Mouse (Mus musculus): ENCODE data around the gene M1ap.

- TF ChIP-seq SMC3 (IDR thresholded peaks at IDR 0.05; ENCODE audit: low read depth, low read length) = no peak
- no peak for TF ChIP-seq CTCF (IDR thresholded peaks at IDR 0.05 in 2 of 3, conservative IDR thresholded peaks at IDR 0.05 in 1 of 3; ENCODE audit: control insufficient read depth in 1 of 3, insufficient read depth in 1 of 3, low read depth in 2 of 3, low read length in 3 of 3, poor library complexity in 1 of 3, severe bottlenecking in 1 of 3)
- no peak for TF ChIP-seq ZC3H11A (IDR thresholded peaks at IDR 0.05; ENCODE audit: low read depth, low read length)
- TF ChIP-seq ZKSCAN1 (IDR thresholded peaks at IDR 0.05; ENCODE audit: low read depth, low read length) = no peak
- no peak for TF ChIP-seq GABPA (IDR thresholded peaks at IDR 0.05; ENCODE audit: low read depth, low read length)
- no peak for TF ChIP-seq POLR2AphosphoS5 (IDR thresholded peaks at IDR 0.05; ENCODE audit: borderline replicate concordance, low read depth, low read length)
- TF ChIP-seq MEF2A (IDR thresholded peaks at IDR 0.05; ENCODE audit: extremely low read depth, insufficient replicate concordance, low read depth, low read length, poor library complexity, severe bottlenecking) = no peak
- no peak for TF ChIP-seq USF1 (IDR thresholded peaks at IDR 0.05; ENCODE audit: low read depth, low read length)
- peak in 1 of 2 experiments; percentile 25; a peak in 1 of 4 replicates for TF ChIP-seq POLR2A (IDR thresholded peaks at IDR 0.05; ENCODE audit: control insufficient read depth in 1 of 2, insufficient read depth in 1 of 2, low read depth in 1 of 2, low read length in 2 of 2, poor library complexity in 1 of 2)
- TF ChIP-seq EP300 (IDR thresholded peaks at IDR 0.05; ENCODE audit: low read depth in 1 of 2, low read length in 2 of 2) = no peak
These were observed 111.1 kb downstream of the M1ap start, which contains the start of gene Dqx1 for GRCm38 (mm10) chr6:83057790-83058189.

Data from MEL (cell line).